Mouse (Mus musculus) brain, embryonic 14.5 days (tissue): Measurements from ENCODE around the gene Lamc1. TPM values are rescaled to one million over a fixed set of nuclear protein-coding genes. Genes with fewer than 3 reads are reported as not detected.
"Not testable (repeated sequence)": the region's sequence is repeated elsewhere in the genome, so short reads cannot be mapped to it uniquely, and the experiment has no call there.

Experiments
- DNase-seq: peaks from one replicate; pipeline ENCODE4 v3.0.0-alpha.2; 2011; ENCODE audit warnings: low read depth
- CTCF ChIP-seq: fragments of 200-500 bp; IDR thresholded peaks from 2 replicates; pipeline ENCODE4 v1.5.1; 2012; ENCODE audit warnings: inconsistent platforms, mild to moderate bottlenecking, moderate library complexity, borderline replicate concordance; ENCODE audit not compliant: insufficient read depth, insufficient read length; ENCODE audit errors: extremely low read depth
- POLR2A ChIP-seq: fragments of 200-500 bp; IDR thresholded peaks from 2 replicates; pipeline ENCODE4 v1.6.1; 2012; ENCODE audit warnings: mild to moderate bottlenecking, inconsistent platforms, borderline replicate concordance; ENCODE audit not compliant: poor library complexity, insufficient read depth, insufficient read length, severe bottlenecking; ENCODE audit errors: extremely low read depth
- polyA plus RNA-seq: library from polyadenylated mRNA; depleted of rRNA; stranded (reverse); fragments of >200 nt; gene quantifications from 2 replicates; pipeline ENCODE4 v1.2.3, GENCODE M21; 2012

Lamc1 gene
- polyA plus RNA-seq, 1 experiment = 57.6 TPM

GRCm38 (mm10) chr1:153312992-153313391 is 19.6 kb downstream of the Lamc1 start:
- no peak for DNase-seq
- no peak for TF ChIP-seq CTCF
- no peak for TF ChIP-seq POLR2A

- DNase-seq = no peak
- no peak for TF ChIP-seq POLR2A
- no peak for TF ChIP-seq CTCF
These were observed 22.4 kb downstream of the Lamc1 start for GRCm38 (mm10) chr1:153310190-153310589.

DNA sequence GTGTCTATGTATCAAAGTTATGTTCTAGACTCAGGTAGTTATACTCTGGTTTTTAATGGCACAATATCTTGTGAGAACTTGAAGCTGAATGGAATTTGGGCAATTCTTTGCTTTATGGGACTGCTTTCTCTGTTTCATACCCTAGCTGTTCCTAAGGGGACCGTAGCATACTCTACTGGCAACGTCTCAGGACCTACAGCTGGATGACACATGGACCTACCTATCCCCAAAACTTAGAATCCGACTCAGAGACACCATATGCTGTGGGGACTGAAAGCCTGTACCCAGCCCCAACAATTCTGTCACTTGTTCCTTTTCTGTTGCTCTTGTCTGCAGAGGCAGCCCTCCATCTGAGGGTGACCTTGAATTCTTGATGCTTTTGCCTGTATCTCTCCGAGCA is 23.3 kb downstream of the Lamc1 start:
- no peak for DNase-seq
- no peak for TF ChIP-seq CTCF
- TF ChIP-seq POLR2A = no peak

GRCm38 (mm10) chr1:153308915-153309296 is 23.7 kb downstream of the Lamc1 start:
- peak; percentile 73 for DNase-seq
- TF ChIP-seq POLR2A (no peak), CTCF (no peak)

DNA sequence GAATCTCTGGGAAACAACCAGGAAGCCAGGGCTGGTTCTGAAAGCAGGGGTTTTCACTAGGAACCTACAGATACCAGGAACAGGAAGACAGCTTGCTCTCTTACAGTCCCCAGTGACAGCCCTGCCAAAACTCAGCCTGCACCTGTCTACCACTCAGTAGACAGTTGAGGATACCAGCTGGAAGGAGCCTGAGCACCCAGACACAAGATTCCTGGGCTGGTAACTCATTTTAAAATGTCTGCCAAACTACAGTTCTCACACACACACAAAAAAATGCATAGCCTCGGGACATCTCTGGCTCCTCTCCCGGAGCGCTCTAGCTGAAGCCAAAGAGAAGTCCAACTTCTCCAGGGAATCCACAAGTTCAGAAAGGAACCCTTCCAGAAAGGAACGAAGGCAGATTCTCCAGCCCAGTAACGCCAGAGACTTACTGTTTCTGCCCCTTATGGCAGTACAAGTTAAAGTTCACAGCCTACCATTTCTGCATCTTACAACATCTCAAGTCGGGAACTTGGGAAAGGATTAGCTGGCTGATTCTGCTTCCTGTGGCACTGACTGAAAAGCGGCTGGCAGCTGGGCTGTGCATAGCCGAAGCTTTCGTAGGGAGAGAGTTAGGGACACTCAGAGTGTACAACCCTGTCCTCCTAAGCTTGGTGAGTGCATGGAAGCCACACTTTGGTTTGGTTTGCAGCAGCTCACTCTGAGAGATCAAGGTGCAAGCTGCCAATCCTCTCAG is 24.2 kb downstream of the Lamc1 start:
- DNase-seq = peak; percentile 87
- TF ChIP-seq CTCF (no peak), POLR2A (no peak)

DNA sequence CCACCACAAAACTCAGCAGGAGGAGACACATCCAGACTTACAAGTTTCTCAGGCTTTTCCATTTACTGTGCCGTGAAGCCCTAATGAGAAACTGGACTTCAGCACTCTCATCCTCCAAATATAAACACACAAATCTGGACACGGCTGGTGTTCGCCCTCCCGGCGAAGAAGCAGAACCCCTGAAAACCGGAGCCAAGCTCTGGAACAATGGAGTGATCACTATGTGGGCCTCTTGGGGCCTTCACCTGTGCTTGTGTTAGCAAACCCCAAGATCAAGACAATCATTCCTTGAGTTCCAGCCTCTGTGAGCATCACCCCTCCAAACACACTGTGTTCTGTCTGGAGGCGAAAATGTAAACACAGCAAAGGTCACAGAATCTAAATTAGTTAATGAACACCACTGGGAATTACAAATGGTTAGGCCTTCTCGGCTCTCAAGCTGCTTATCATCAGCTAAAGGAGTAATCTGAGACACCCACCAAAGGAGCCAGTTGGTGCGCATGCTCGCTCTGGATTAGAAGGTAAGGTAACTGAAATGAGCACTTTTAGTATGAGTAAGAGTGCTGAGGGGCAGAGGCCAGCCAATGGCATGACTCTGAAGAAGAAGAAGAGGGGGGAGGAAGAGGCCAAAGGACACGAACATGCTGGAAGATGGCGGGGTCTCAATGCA is 24.9 kb downstream of the Lamc1 start:
- no peak for DNase-seq

DNA sequence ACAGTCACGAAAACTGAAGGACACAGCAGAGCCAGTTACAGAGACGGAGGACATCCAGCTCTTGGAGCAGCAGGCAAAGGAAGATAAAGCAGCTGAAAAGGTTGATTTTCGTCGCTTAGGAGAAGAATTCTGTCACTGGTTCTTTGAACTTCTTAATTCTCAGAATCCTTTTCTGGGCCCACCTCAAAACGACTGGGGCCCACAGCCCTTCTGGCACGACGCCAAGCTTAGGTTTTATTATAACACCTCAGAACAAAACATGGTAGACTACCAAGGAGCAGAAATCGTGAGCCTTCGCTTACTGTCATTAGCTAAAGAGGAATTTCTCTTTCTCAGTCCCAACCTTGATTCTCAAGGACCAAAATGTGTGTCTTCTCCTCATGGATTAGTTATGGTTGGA is 26.9 kb downstream of the Lamc1 start:
- DNase-seq = not testable (repeated sequence)

More for the DNA sequence above, 24.9 kb downstream of the Lamc1 start:
- TF ChIP-seq CTCF (no peak), POLR2A (no peak)

- DNase-seq = not testable (repeated sequence)
These were observed 27.3 kb downstream of the Lamc1 start for GRCm38 (mm10) chr1:153305249-153305648.

GRCm38 (mm10) chr1:153299436-153299835 is 33.1 kb downstream of the Lamc1 start:
- not testable (repeated sequence) for DNase-seq

- not testable (repeated sequence) for DNase-seq
These were observed 34.7 kb downstream of the Lamc1 start for GRCm38 (mm10) chr1:153297774-153298363.

- TF ChIP-seq CTCF = no peak
- TF ChIP-seq POLR2A = no peak
- DNase-seq = no peak
These were observed 36.6 kb downstream of the Lamc1 start for GRCm38 (mm10) chr1:153296035-153296434.

- TF ChIP-seq POLR2A (no peak), CTCF (no peak)
These were observed 39.7 kb downstream of the Lamc1 start for GRCm38 (mm10) chr1:153292892-153293291.

GRCm38 (mm10) chr1:153292202-153292601 is 40.4 kb downstream of the Lamc1 start:
- DNase-seq = no peak
- no peak for TF ChIP-seq POLR2A
- TF ChIP-seq CTCF = no peak

More at GRCm38 (mm10) chr1:153292892-153293291, 39.7 kb downstream of the Lamc1 start:
- no peak for DNase-seq
